Mouse (Mus musculus) midbrain, embryonic 15.5 days (tissue): Measurements from ENCODE around the gene Gatb. TPM values are rescaled to one million over a fixed set of nuclear protein-coding genes. Genes with fewer than 3 reads are reported as not detected.
"Not testable (repeated sequence)": the region's sequence is repeated elsewhere in the genome, so short reads cannot be mapped to it uniquely, and the experiment has no call there.

Source experiments
- ATAC-seq: fragments of 200-750 bp; cut with Nextera tagmentation; replicated peaks from 2 replicates; pipeline ENCODE4 v1.8.0; 2017; ENCODE audit warnings: moderate TSS enrichment
- H3K27ac ChIP-seq: fragments of 300-500 bp; sonication (generic); 2 replicates; pipeline ENCODE4 v1.5.1; 2015; ENCODE audit warnings: mild to moderate bottlenecking, inconsistent platforms
- H3K27me3 ChIP-seq: fragments of 300-500 bp; sonication (generic); replicated peaks from 2 replicates; pipeline ENCODE4 v1.6.1; 2015; ENCODE audit warnings: inconsistent platforms
- H3K36me3 ChIP-seq: fragments of 300-500 bp; sonication (generic); replicated peaks from 2 replicates; pipeline ENCODE4 v1.6.1; 2015; ENCODE audit warnings: inconsistent platforms
- H3K4me1 ChIP-seq: fragments of 300-500 bp; sonication (generic); 2 replicates; pipeline ENCODE4 v1.6.1; 2015; ENCODE audit warnings: inconsistent platforms
- H3K4me2 ChIP-seq: fragments of 300-500 bp; sonication (generic); 2 replicates; pipeline ENCODE4 v1.6.1; 2015; ENCODE audit warnings: inconsistent platforms, mild to moderate bottlenecking, moderate library complexity
- H3K4me3 ChIP-seq: fragments of 300-500 bp; sonication (generic); 2 replicates; pipeline ENCODE4 v1.5.1; 2015; ENCODE audit warnings: mild to moderate bottlenecking, inconsistent platforms
- H3K9ac ChIP-seq: fragments of 300-500 bp; sonication (generic); 2 replicates; pipeline ENCODE4 v1.6.1; 2015; ENCODE audit warnings: mild to moderate bottlenecking, inconsistent platforms
- H3K9me3 ChIP-seq: fragments of 300-500 bp; sonication (generic); 2 replicates; pipeline ENCODE4 v1.6.1; 2016; ENCODE audit warnings: inconsistent platforms
- WGBS: fragments of 180-500 bp; shearing (Covaris S2); methylation state at CpG from one replicate; pipeline ENCODE4 v1.1.7; 2015; ENCODE audit warnings: mixed read lengths; 5-methylcytosine and 5-hydroxymethylcytosine counted together
- polyA plus RNA-seq: library from polyadenylated mRNA; unstranded; fragments of >200 nt; fragmentation: Nextera tagmentation; extraction: Ambion mirVana; gene quantifications from 2 replicates; pipeline ENCODE4 v1.2.1, GENCODE M21; 2015

Gatb gene
- polyA plus RNA-seq, 1 experiment from 2014 or later = 22.8 TPM

GRCm38 (mm10) chr3:85572502-85572901 lies 1.4 kb upstream of the Gatb start:
- H3K9me3 ChIP-seq, H3K27me3 ChIP-seq, H3K4me2 ChIP-seq, ATAC-seq, H3K9ac ChIP-seq, H3K36me3 ChIP-seq, H3K4me1 ChIP-seq, H3K27ac ChIP-seq, H3K4me3 ChIP-seq: not testable (repeated sequence)
- 91% methylated on average over 8 of the region's 8 CpGs for WGBS

GRCm38 (mm10) chr3:85573216-85573863 lies 579 bp upstream of the Gatb start:
- ATAC-seq = no peak
- peak overlapping the region; percentile 54 for H3K4me2 ChIP-seq
- peaks cover 3% of the 10 kb centered on the region for H3K4me1 ChIP-seq
- H3K9ac ChIP-seq = no peak overlapping the region
- H3K27ac ChIP-seq = peak overlapping the region; percentile 68; the same call in 1 of the 2 replicates
- peak overlapping the region; percentile 38 for H3K4me3 ChIP-seq
- no peaks in the 10 kb centered on the region for H3K9me3 ChIP-seq
- no peaks in the 10 kb centered on the region for H3K27me3 ChIP-seq
- H3K36me3 ChIP-seq = no peaks in the 10 kb centered on the region
- 23% methylated on average over 6 of the region's 6 CpGs for WGBS

- Histone ChIP-seq H3K4me3 (no peak overlapping the region), H3K4me2 (no peak overlapping the region), H3K4me1 (no peaks in the 10 kb centered on the region), H3K27ac (no peak overlapping the region), H3K9ac (no peak overlapping the region), H3K36me3 (no peaks in the 10 kb centered on the region), H3K27me3 (no peaks in the 10 kb centered on the region), H3K9me3 (no peaks in the 10 kb centered on the region)
- ATAC-seq = no peak
- 84% methylated on average over 2 of the region's 2 CpGs for WGBS
These were observed 8.8 kb downstream of the Gatb start for GRCm38 (mm10) chr3:85582726-85583125.

- Histone ChIP-seq H3K4me3 (no peak overlapping the region), H3K27ac (no peak overlapping the region), H3K4me2 (no peak overlapping the region), H3K4me1 (no peaks in the 10 kb centered on the region), H3K27me3 (no peaks in the 10 kb centered on the region), H3K9me3 (no peaks in the 10 kb centered on the region), H3K36me3 (no peaks in the 10 kb centered on the region), H3K9ac (no peak overlapping the region)
- 90% methylated on average over 5 of the region's 5 CpGs for WGBS
- ATAC-seq = no peak
These were observed 9.3 kb downstream of the Gatb start for GRCm38 (mm10) chr3:85583194-85583593.

GRCm38 (mm10) chr3:85584966-85585365 lies 11.0 kb downstream of the Gatb start:
- Histone ChIP-seq H3K27me3 (no peaks in the 10 kb centered on the region), H3K36me3 (no peaks in the 10 kb centered on the region), H3K4me1 (no peaks in the 10 kb centered on the region), H3K27ac (no peak overlapping the region), H3K9ac (no peak overlapping the region), H3K9me3 (no peaks in the 10 kb centered on the region), H3K4me3 (no peak overlapping the region), H3K4me2 (no peak overlapping the region)
- no peak for ATAC-seq
- WGBS = 90% methylated on average over 4 of the region's 4 CpGs

- H3K27me3 ChIP-seq = no peaks in the 10 kb centered on the region
- no peak overlapping the region for H3K27ac ChIP-seq
- WGBS = 80% methylated on average over 2 of the region's 2 CpGs
- ATAC-seq = no peak
- no peaks in the 10 kb centered on the region for H3K4me1 ChIP-seq
- H3K9ac ChIP-seq = no peak overlapping the region
- no peaks in the 10 kb centered on the region for H3K9me3 ChIP-seq
- H3K4me3 ChIP-seq = no peak overlapping the region
- H3K36me3 ChIP-seq = no peaks in the 10 kb centered on the region
- no peak overlapping the region for H3K4me2 ChIP-seq
These were observed 14.8 kb downstream of the Gatb start for GRCm38 (mm10) chr3:85588701-85589100.

- no peaks in the 10 kb centered on the region for H3K9me3 ChIP-seq
- 86% methylated on average over 3 of the region's 3 CpGs for WGBS
These were observed 16.3 kb downstream of the Gatb start for GRCm38 (mm10) chr3:85590090-85590754.

GRCm38 (mm10) chr3:85592067-85592466 lies 18.1 kb downstream of the Gatb start:
- 77% methylated on average over 4 of the region's 4 CpGs for WGBS
- no peak for ATAC-seq
- no peaks in the 10 kb centered on the region for H3K9me3 ChIP-seq
- H3K4me1 ChIP-seq = no peaks in the 10 kb centered on the region
- no peaks in the 10 kb centered on the region for H3K36me3 ChIP-seq
- H3K4me3 ChIP-seq = no peak overlapping the region
- no peaks in the 10 kb centered on the region for H3K27me3 ChIP-seq
- no peak overlapping the region for H3K27ac ChIP-seq
- H3K9ac ChIP-seq = no peak overlapping the region
- no peak overlapping the region for H3K4me2 ChIP-seq

More at GRCm38 (mm10) chr3:85590090-85590754, 16.3 kb downstream of the Gatb start:
- ATAC-seq = no peak
- H3K4me3 ChIP-seq = no peak overlapping the region
- H3K27me3 ChIP-seq = no peaks in the 10 kb centered on the region
- H3K4me1 ChIP-seq = no peaks in the 10 kb centered on the region
- H3K9ac ChIP-seq = no peak overlapping the region
- H3K27ac ChIP-seq = no peak overlapping the region
- H3K4me2 ChIP-seq = no peak overlapping the region
- H3K36me3 ChIP-seq = no peaks in the 10 kb centered on the region

- H3K4me3 ChIP-seq = no peak overlapping the region
- H3K36me3 ChIP-seq = no peaks in the 10 kb centered on the region
- H3K9me3 ChIP-seq = no peaks in the 10 kb centered on the region
- no peak overlapping the region for H3K4me2 ChIP-seq
- 93% methylated on average over 5 of the region's 5 CpGs for WGBS
- no peak overlapping the region for H3K27ac ChIP-seq
- no peak overlapping the region for H3K9ac ChIP-seq
- no peaks in the 10 kb centered on the region for H3K27me3 ChIP-seq
- ATAC-seq = no peak
- no peaks in the 10 kb centered on the region for H3K4me1 ChIP-seq
These were observed 18.8 kb downstream of the Gatb start for GRCm38 (mm10) chr3:85592640-85593252.

- Histone ChIP-seq H3K27me3 (no peaks in the 10 kb centered on the region), H3K4me3 (no peak overlapping the region), H3K9me3 (no peaks in the 10 kb centered on the region), H3K4me1 (no peaks in the 10 kb centered on the region), H3K4me2 (no peak overlapping the region), H3K27ac (no peak overlapping the region), H3K9ac (no peak overlapping the region), H3K36me3 (no peaks in the 10 kb centered on the region)
- 74% methylated on average over 3 of the region's 3 CpGs for WGBS
- ATAC-seq = no peak
These were observed 20.5 kb downstream of the Gatb start for GRCm38 (mm10) chr3:85594452-85594851.

GRCm38 (mm10) chr3:85599526-85599925 lies 25.6 kb downstream of the Gatb start:
- Histone ChIP-seq H3K36me3 (no peaks in the 10 kb centered on the region), H3K9me3 (no peaks in the 10 kb centered on the region), H3K27ac (no peak overlapping the region), H3K4me1 (no peaks in the 10 kb centered on the region), H3K27me3 (no peaks in the 10 kb centered on the region), H3K4me3 (no peak overlapping the region), H3K9ac (no peak overlapping the region), H3K4me2 (no peak overlapping the region)
- 87% methylated on average over 3 of the region's 3 CpGs for WGBS
- no peak for ATAC-seq

GRCm38 (mm10) chr3:85601841-85602305 lies 28.0 kb downstream of the Gatb start:
- ATAC-seq = no peak
- no peak overlapping the region for H3K9ac ChIP-seq
- no peak overlapping the region for H3K27ac ChIP-seq
- WGBS = 62% methylated on average over 3 of the region's 3 CpGs
- no peaks in the 10 kb centered on the region for H3K27me3 ChIP-seq
- H3K9me3 ChIP-seq = no peaks in the 10 kb centered on the region
- H3K4me2 ChIP-seq = no peak overlapping the region
- H3K4me1 ChIP-seq = no peaks in the 10 kb centered on the region
- H3K36me3 ChIP-seq = no peaks in the 10 kb centered on the region
- no peak overlapping the region for H3K4me3 ChIP-seq
